Mouse (Mus musculus) liver, adult 2 months (tissue): ENCODE results near the gene Cacna1a. TPM values are rescaled to one million over a fixed set of nuclear protein-coding genes. Genes with fewer than 3 reads are reported as not detected.

Source experiments
- DNase-seq: peaks from one replicate; pipeline ENCODE4 v3.0.0-alpha.2; 2011; ENCODE audit warnings: low read depth, low spot score; ENCODE audit errors: extremely low read depth
- H3K27ac ChIP-seq: fragments of 200-500 bp; replicated peaks from 2 replicates; pipeline ENCODE4 v1.5.1; 2012; ENCODE audit warnings: low read depth, mild to moderate bottlenecking, control low read depth, inconsistent platforms, low read length; ENCODE audit not compliant: insufficient read depth
- H3K27me3 ChIP-seq: fragments of 200-500 bp; 2 replicates; pipeline ENCODE4 v1.6.1; 2012; ENCODE audit warnings: mild to moderate bottlenecking, moderate library complexity, low read length, inconsistent platforms; ENCODE audit not compliant: control insufficient read depth, insufficient read depth
- H3K36me3 ChIP-seq: fragments of 200-500 bp; 2 replicates; pipeline ENCODE4 v1.6.1; 2012; ENCODE audit warnings: low read length, inconsistent platforms; ENCODE audit not compliant: control insufficient read depth, insufficient read depth
- H3K4me1 ChIP-seq: fragments of 200-500 bp; 2 replicates; pipeline ENCODE4 v1.6.1; 2011; ENCODE audit warnings: low read length; ENCODE audit not compliant: control insufficient read depth, insufficient read depth
- H3K4me3 ChIP-seq: fragments of 200-500 bp; 2 replicates; pipeline ENCODE4 v1.5.1; 2011; ENCODE audit warnings: low read depth, mild to moderate bottlenecking, control low read depth, low read length, moderate library complexity; ENCODE audit not compliant: insufficient read depth
- H3K79me2 ChIP-seq: fragments of 200-500 bp; 2 replicates; pipeline ENCODE4 v1.6.1; 2012; ENCODE audit warnings: inconsistent platforms, mild to moderate bottlenecking, low read length, moderate library complexity; ENCODE audit not compliant: control insufficient read depth, insufficient read depth
- H3K9ac ChIP-seq: fragments of 200-500 bp; 2 replicates; pipeline ENCODE4 v1.6.1; 2012; ENCODE audit warnings: low read depth, mild to moderate bottlenecking, control low read depth, inconsistent platforms, low read length
- CTCF ChIP-seq: fragments of 200-500 bp; IDR thresholded peaks from 2 replicates; pipeline ENCODE4 v1.5.1; 2011; ENCODE audit warnings: low read depth, low read length, control low read depth
- POLR2A ChIP-seq: fragments of 200-500 bp; IDR thresholded peaks from 2 replicates; pipeline ENCODE4 v1.6.1; 2011; ENCODE audit warnings: low read length, control low read depth; ENCODE audit not compliant: insufficient read depth; ENCODE audit errors: extremely low read depth
- WGBS: fragments of 180-500 bp; shearing (Covaris S2); methylation state at CpG from one replicate; pipeline ENCODE4 v1.1.7; 2018; 5-methylcytosine and 5-hydroxymethylcytosine counted together
- polyA plus RNA-seq: library from polyadenylated mRNA; depleted of rRNA; stranded (reverse); fragments of >200 nt; gene quantifications from 2 replicates; pipeline ENCODE4 v1.2.3, GENCODE M21; 2012
- total RNA-seq: library from RNA; depleted of rRNA; stranded (reverse); fragments of >200 nt; gene quantifications from 2 replicates; pipeline ENCODE4 v1.2.3, GENCODE M21; 2014

Cacna1a gene
- total and polyA plus RNA-seq, 2 experiments = 0.28 to 3.2 TPM

GRCm38 (mm10) chr8:84466932-84467331 is 78.7 kb downstream of the Cacna1a start:
- H3K79me2 ChIP-seq = no peaks in the 10 kb centered on the region
- H3K9ac ChIP-seq = no peak overlapping the region
- no peaks in the 10 kb centered on the region for H3K27me3 ChIP-seq
- no peaks in the 10 kb centered on the region for H3K36me3 ChIP-seq
- no peak for TF ChIP-seq CTCF
- TF ChIP-seq POLR2A = no peak
- H3K4me3 ChIP-seq = no peak overlapping the region
- no peaks in the 10 kb centered on the region for H3K4me1 ChIP-seq
- H3K27ac ChIP-seq = no peak overlapping the region
- WGBS = 58% methylated on average over 1 of the region's 1 CpGs
- no peak for DNase-seq

- 73% methylated on average over 4 of the region's 4 CpGs for WGBS
- Histone ChIP-seq H3K9ac (no peak overlapping the region), H3K4me1 (no peaks in the 10 kb centered on the region), H3K27me3 (no peaks in the 10 kb centered on the region), H3K27ac (no peak overlapping the region), H3K79me2 (no peaks in the 10 kb centered on the region), H3K4me3 (no peak overlapping the region), H3K36me3 (no peaks in the 10 kb centered on the region)
- TF ChIP-seq POLR2A (no peak), CTCF (no peak)
- no peak for DNase-seq
Measured at GRCm38 (mm10) chr8:84469076-84469475, 80.8 kb downstream of the Cacna1a start.

- WGBS = 46% methylated on average over 9 of the region's 9 CpGs
- H3K4me3 ChIP-seq = no peak overlapping the region
Measured at GRCm38 (mm10) chr8:84471271-84471995, 83.2 kb downstream of the Cacna1a start.

GRCm38 (mm10) chr8:84474456-84474855 is 86.2 kb downstream of the Cacna1a start:
- TF ChIP-seq CTCF (0 out of 2 replicates have a peak, but pooled peaks have one; percentile 20), POLR2A (no peak)
- no peaks in the 10 kb centered on the region for H3K79me2 ChIP-seq
- DNase-seq = no peak
- H3K4me3 ChIP-seq = no peak overlapping the region
- H3K27ac ChIP-seq = no peak overlapping the region
- H3K9ac ChIP-seq = no peak overlapping the region
- H3K4me1 ChIP-seq = no peaks in the 10 kb centered on the region
- 74% methylated on average over 1 of the region's 1 CpGs for WGBS
- no peaks in the 10 kb centered on the region for H3K36me3 ChIP-seq
- H3K27me3 ChIP-seq = no peaks in the 10 kb centered on the region

More at GRCm38 (mm10) chr8:84471271-84471995, 83.2 kb downstream of the Cacna1a start:
- no peak overlapping the region for H3K27ac ChIP-seq
- H3K4me1 ChIP-seq = no peaks in the 10 kb centered on the region
- H3K9ac ChIP-seq = no peak overlapping the region
- no peaks in the 10 kb centered on the region for H3K36me3 ChIP-seq
- no peaks in the 10 kb centered on the region for H3K27me3 ChIP-seq
- TF ChIP-seq POLR2A (no peak), CTCF (no peak)
- DNase-seq = no peak
- no peaks in the 10 kb centered on the region for H3K79me2 ChIP-seq

DNA sequence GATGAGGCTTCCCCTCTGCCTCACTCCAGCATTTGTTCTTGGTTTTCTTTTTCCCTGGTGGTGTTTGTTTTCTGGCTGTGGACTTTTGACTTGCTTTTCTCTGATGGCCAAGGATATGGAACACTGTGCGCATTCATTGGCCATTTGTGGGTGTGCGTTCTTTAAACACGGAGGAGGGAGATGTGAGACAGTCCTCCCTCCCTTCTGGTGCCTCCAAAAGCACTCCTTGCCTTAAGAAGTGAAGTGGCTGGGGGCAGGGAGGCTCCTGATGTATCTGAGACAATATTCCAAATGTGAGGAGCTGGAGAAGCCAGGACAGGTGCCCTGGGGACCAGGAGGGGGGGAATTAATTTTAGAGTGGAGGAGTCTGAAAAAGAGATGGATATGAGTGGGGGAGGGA is 89.1 kb downstream of the Cacna1a start:
- Histone ChIP-seq H3K4me1 (no peaks in the 10 kb centered on the region), H3K36me3 (no peaks in the 10 kb centered on the region), H3K79me2 (no peaks in the 10 kb centered on the region), H3K9ac (no peak overlapping the region), H3K27me3 (no peaks in the 10 kb centered on the region), H3K27ac (no peak overlapping the region), H3K4me3 (no peak overlapping the region)
- DNase-seq = no peak
- WGBS = 63% methylated on average over 3 of the region's 3 CpGs
- TF ChIP-seq CTCF (no peak), POLR2A (no peak)

GRCm38 (mm10) chr8:84483004-84483403 is 94.8 kb downstream of the Cacna1a start:
- H3K27me3 ChIP-seq = no peaks in the 10 kb centered on the region
- no peak overlapping the region for H3K9ac ChIP-seq
- no peak overlapping the region for H3K4me3 ChIP-seq
- no peaks in the 10 kb centered on the region for H3K4me1 ChIP-seq
- TF ChIP-seq CTCF (no peak), POLR2A (no peak)
- 89% methylated on average over 4 of the region's 4 CpGs for WGBS
- DNase-seq = no peak
- no peaks in the 10 kb centered on the region for H3K79me2 ChIP-seq
- no peak overlapping the region for H3K27ac ChIP-seq
- no peaks in the 10 kb centered on the region for H3K36me3 ChIP-seq
